Mouse (Mus musculus) stomach, postnatal 0 days (tissue): ENCODE data around the gene Usp21. TPM values are rescaled to one million over a fixed set of nuclear protein-coding genes. Genes with fewer than 3 reads are reported as not detected.

Experiments used
- ATAC-seq: fragments of 200-750 bp; cut with Nextera tagmentation; 2 replicates; pipeline ENCODE4 v1.8.0; 2017; ENCODE audit not compliant: low FRiP score, low TSS enrichment
- DNase-seq: peaks from one replicate; pipeline ENCODE4 v3.0.0-alpha.2; 2016; ENCODE audit warnings: low spot score
- H3K27ac ChIP-seq: fragments of 300-500 bp; sonication (generic); replicated peaks from 2 replicates; pipeline ENCODE4 v1.5.1; 2014; ENCODE audit warnings: mild to moderate bottlenecking, control low read depth
- H3K27me3 ChIP-seq: fragments of 300-500 bp; sonication (generic); 2 replicates; pipeline ENCODE4 v1.6.1; 2014; ENCODE audit warnings: low read length; ENCODE audit not compliant: control insufficient read depth, insufficient read depth
- H3K36me3 ChIP-seq: fragments of 300-500 bp; sonication (generic); 2 replicates; pipeline ENCODE4 v1.6.1; 2014; ENCODE audit warnings: low read length, mixed read lengths; ENCODE audit not compliant: control insufficient read depth, insufficient read depth
- H3K4me1 ChIP-seq: fragments of 300-500 bp; sonication (generic); replicated peaks from 2 replicates; pipeline ENCODE4 v1.6.1; 2014; ENCODE audit warnings: antibody characterized with exemption; ENCODE audit not compliant: control insufficient read depth, insufficient read depth
- H3K4me2 ChIP-seq: fragments of 300-500 bp; sonication (generic); replicated peaks from 2 replicates; pipeline ENCODE4 v1.6.1; 2014; ENCODE audit warnings: low read depth, mild to moderate bottlenecking, control low read depth, moderate library complexity
- H3K4me3 ChIP-seq: fragments of 300-500 bp; sonication (generic); 2 replicates; pipeline ENCODE4 v1.5.1; 2014; ENCODE audit warnings: low read depth, low read length, control low read depth
- H3K9ac ChIP-seq: fragments of 300-500 bp; sonication (generic); 2 replicates; pipeline ENCODE4 v1.6.1; 2014; ENCODE audit warnings: mild to moderate bottlenecking, low read length, control low read depth, mixed read lengths
- H3K9me3 ChIP-seq: fragments of 300-500 bp; sonication (generic); 2 replicates; pipeline ENCODE4 v1.6.1; 2016; ENCODE audit warnings: low read length; ENCODE audit not compliant: control insufficient read depth
- CTCF ChIP-seq: IDR thresholded peaks from 2 replicates; pipeline ENCODE4 v1.5.1; 2016; ENCODE audit warnings: antibody characterized with exemption, low read depth, mild to moderate bottlenecking, moderate library complexity
- EP300 ChIP-seq: optimal IDR thresholded peaks from 2 replicates; pipeline ENCODE3; 2016; ENCODE audit warnings: antibody characterized with exemption
- WGBS: fragments of 180-500 bp; shearing (Covaris S2); extraction: QIAGEN DNeasy Blood & Tissue Kit; methylation state at CpG from one replicate; pipeline ENCODE4 v1.1.7; 2014; 5-methylcytosine and 5-hydroxymethylcytosine counted together
- polyA plus RNA-seq: library from polyadenylated mRNA; unstranded; fragments of >200 nt; fragmentation: Nextera tagmentation; extraction: Ambion mirVana; gene quantifications from 2 replicates; pipeline ENCODE4 v1.2.1, GENCODE M21; 2015

The Usp21 gene
- polyA plus RNA-seq, 1 experiment from 2014 or later: 25.0 TPM

DNA sequence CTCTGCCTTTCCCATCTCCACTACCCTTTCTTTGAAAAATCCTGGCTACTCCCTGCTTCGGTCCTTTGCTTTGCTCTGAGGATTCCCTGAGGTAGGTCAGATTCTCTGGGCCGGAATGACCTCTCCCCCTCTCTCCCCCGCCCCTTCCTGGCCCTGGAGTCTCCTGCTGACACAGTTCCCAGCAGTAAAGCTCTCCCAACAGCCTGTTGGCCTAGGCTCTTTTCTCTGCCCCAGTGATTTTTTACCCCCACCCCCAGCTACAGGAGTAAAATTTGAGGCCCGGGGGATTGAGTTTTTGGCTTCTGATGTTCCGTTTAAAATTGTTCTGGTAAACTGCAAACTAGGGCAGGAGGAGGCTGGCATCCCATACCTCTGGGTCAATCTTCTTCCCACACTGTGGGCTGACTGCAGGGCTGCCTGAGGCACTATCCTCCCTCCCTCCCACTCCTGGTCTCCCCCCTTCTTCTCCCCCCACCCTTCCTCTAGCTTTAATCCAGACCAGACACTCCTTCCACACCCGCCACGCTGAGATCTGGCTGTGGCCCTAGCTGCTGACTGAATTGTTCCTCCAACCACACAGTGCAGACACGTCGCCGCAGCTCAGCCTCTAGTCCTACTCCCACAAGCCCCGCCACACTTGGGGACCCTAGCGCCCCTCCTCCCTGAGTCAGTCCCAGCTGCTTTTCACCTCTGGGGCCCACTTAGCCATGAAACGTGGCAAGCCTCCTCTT is 36.0 kb downstream of the Usp21 start:
- TF ChIP-seq CTCF (no peak), EP300 (no peak)
- Histone ChIP-seq H3K4me1 (peaks cover 8% of the 10 kb centered on the region), H3K9me3 (no peaks in the 10 kb centered on the region), H3K27ac (peak overlapping the region; percentile 88), H3K9ac (peak overlapping the region; percentile 58), H3K36me3 (0 out of 2 replicates have a peak, but pooled peaks cover 3% of the 10 kb centered on the region), H3K27me3 (no peaks in the 10 kb centered on the region), H3K4me2 (peak overlapping the region; percentile 57), H3K4me3 (peak overlapping the region; percentile 46)
- DNase-seq: no peak
- 13% methylated on average over 13 of the region's 13 CpGs for WGBS
- peak; percentile 4; the same call in 1 of the 2 replicates for ATAC-seq

DNA sequence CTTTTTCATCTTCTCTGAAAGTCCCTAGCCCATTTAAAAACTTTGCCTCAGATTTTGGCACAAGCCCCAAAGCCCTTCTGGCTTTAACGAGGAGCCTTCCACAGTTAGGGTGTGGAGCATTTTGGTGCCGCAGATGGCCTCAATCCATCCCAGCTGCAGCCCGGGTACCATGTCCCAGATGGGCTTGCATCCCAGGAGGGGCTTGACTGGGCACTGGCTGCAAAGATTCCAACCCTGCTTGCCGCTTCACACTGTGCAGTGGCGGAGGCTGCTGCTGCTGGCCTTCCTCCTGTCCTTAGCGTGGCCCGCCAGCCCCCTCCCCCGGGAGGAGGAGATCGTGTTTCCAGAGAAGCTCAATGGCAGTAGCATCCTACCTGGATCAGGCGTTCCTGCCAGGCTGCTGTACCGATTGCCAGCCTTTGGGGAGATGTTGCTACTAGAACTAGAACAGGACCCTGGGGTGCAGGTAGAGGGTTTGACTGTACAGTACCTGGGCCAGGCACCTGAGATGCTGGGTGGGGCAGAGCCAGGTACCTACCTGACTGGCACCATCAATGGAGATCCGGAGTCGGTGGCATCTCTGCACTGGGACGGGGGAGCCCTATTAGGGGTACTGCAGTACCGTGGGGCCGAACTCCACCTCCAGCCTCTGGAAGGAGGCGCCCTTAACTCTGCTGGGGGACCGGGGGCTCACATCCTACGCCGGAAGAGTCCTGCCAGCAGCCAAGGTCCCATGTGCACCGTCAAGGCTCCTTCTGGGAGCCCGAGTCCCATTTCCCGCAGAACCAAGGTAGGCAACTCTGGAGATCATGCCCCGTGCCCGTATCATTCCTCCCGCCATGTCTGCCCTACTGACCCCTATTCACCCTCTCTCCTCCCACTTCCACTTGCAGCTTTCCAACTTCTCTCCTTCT is 36.9 kb downstream of the Usp21 start, which contains the start of gene Ndufs2:
TSS of gene Ndufs2 (minus strand) at position 709 of the 914 bp plus-strand sequence.
- H3K4me1 ChIP-seq: peaks cover 10% of the 10 kb centered on the region

DNA sequence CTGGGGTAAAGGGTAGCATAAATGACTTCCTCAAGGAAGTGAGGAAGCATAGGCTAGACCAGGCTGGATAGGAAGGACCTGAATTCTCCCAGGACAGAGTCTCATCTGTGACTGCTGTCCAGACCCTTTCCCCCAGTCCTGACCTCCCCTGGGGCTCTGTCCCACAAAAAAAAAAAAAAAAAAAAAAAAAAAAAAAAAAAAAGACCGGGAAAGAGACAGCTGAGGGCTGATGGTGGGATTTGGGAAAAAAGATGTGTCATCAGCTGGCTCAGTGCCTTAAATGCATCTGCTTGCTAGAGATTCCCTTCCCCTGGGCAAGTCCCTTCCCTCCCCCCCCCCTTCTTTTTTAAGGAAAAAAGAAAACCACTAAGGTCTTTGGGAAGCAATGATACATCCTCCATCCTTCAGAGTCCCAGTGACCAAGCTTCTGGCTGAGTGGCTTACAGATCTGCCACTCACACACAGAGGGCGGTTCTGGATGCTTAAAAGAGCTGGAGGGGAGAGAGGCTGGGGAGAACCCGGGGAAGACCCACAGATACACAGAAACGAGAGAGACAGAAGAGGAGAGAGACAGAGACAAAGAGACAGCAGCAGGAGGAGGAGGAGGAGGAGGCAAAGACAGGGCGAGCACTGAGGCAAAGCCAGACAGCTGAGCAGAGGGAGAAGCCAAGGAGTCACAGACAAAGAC is 37.7 kb downstream of the Usp21 start, which contains the start of gene Adamts4:
TSS of gene Adamts4 (plus strand) at position 509 of the 688 bp plus-strand sequence.
- Histone ChIP-seq H3K4me1 (peaks cover 10% of the 10 kb centered on the region), H3K4me3 (peak within 1 kb of the TSS; percentile 46), H3K4me2 (peak within 1 kb of the TSS; percentile 57), H3K27me3 (no peaks in the 10 kb centered on the region), H3K9me3 (no peaks in the 10 kb centered on the region), H3K36me3 (0 out of 2 replicates have a peak, but pooled peaks cover 3% of the 10 kb centered on the region), H3K9ac (peak within 1 kb of the TSS; percentile 58), H3K27ac (peak within 1 kb of the TSS; percentile 88)
- ATAC-seq: no peak
- 34% methylated on average over 5 of the region's 5 CpGs for WGBS
- TF ChIP-seq EP300 (no peak), CTCF (no peak)
- DNase-seq: peak; percentile 50

More for the DNA sequence above, 36.9 kb downstream of the Usp21 start, which contains the start of gene Ndufs2:
- Histone ChIP-seq H3K27ac (peak within 1 kb of the TSS; percentile 88), H3K4me2 (peak within 1 kb of the TSS; percentile 57), H3K9me3 (no peaks in the 10 kb centered on the region), H3K27me3 (no peaks in the 10 kb centered on the region), H3K9ac (peak within 1 kb of the TSS; percentile 58), H3K4me3 (peak within 1 kb of the TSS; percentile 46), H3K36me3 (0 out of 2 replicates have a peak, but pooled peaks cover 3% of the 10 kb centered on the region)
- TF ChIP-seq CTCF (no peak), EP300 (no peak)
- DNase-seq (no peak), ATAC-seq (no peak)
- WGBS: 22% methylated on average over 26 of the region's 26 CpGs

DNA sequence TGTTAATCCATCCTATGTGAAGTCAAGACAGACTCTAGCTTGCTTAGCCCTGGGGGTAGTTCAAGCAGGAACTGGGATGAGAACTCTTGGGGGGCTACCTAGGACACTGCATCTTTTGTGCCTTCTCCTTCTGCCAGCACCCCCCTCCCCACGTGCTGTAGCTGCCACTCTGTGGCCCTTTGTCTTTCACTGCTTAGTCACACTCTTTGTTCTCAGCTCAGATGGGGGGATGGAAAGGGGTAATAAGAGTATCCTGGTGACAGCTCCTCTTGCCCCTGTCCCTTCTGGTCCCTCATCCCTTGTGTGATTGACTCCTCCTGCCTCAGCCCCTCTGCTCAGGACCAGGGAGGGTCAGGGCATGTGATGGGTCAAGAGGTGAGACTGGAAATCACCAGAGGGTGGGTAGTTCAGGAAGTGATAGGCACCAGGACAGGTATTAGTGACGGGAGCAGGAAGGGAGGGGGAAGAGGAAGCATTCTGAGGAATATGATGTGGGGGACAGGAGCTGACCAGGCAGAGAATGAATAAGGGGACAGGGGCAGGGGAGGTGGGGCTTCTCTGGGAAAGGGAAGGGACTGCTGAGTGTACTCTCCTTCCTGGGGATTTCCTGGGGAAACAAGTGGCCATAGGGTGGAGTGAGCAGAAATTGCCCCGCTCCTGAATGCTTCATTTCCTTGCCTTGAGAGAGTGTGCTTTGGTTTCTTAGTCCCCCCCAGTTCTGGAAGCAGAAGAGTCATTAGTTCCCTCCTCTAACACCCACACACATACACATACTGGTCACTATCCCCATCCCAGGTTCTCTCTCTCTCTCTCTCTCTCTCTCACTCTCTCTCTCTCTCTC is 39.2 kb downstream of the Usp21 start:
- DNase-seq (no peak), ATAC-seq (no peak)
- H3K36me3 ChIP-seq: no peaks in the 10 kb centered on the region
- no peak overlapping the region for H3K4me2 ChIP-seq
- H3K27me3 ChIP-seq: no peaks in the 10 kb centered on the region
- H3K4me1 ChIP-seq: peaks cover 10% of the 10 kb centered on the region
- no peak overlapping the region for H3K4me3 ChIP-seq
- TF ChIP-seq EP300: no peak
- no peak for TF ChIP-seq CTCF
- WGBS: 56% methylated on average over 3 of the region's 3 CpGs
- no peak overlapping the region for H3K9ac ChIP-seq
- peak overlapping the region; percentile 90 for H3K27ac ChIP-seq
- no peaks in the 10 kb centered on the region for H3K9me3 ChIP-seq

DNA sequence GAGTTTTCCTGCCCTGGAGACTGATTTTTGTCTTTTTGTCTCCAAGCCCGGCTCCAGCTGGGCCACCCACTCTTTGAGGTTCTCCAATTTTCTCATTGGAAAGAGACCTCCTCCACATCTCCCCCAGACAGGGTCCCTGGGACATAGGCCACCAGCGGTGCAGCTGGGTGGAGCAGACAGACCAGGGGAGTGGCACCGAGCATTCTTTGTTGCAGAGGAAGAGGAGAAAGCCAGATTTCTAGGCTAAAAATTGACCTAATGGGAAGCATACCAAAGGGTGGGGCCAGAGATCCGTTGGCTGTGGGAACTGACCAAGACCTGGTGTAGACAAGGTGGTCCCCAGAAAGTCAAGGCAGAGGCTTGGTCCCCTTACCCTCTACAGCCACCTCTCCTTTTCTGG is 39.9 kb downstream of the Usp21 start:
- H3K4me3 ChIP-seq: 0 out of 2 replicates have a peak overlapping the region, but pooled peaks have one; percentile 81
- no peak for ATAC-seq
- DNase-seq: no peak
- TF ChIP-seq CTCF (no peak), EP300 (no peak)
- no peaks in the 10 kb centered on the region for H3K27me3 ChIP-seq
- H3K27ac ChIP-seq: peak overlapping the region; percentile 90
- H3K9ac ChIP-seq: peak overlapping the region; percentile 55
- no peaks in the 10 kb centered on the region for H3K9me3 ChIP-seq
- H3K4me1 ChIP-seq: peaks cover 10% of the 10 kb centered on the region
- H3K36me3 ChIP-seq: no peaks in the 10 kb centered on the region
- WGBS: 20% methylated on average over 4 of the region's 4 CpGs
- H3K4me2 ChIP-seq: peak overlapping the region; percentile 58
